Mouse (Mus musculus) frontal cortex, postnatal 14 days (tissue): ENCODE measurements at regions not wholly inside any gene's neighbourhood (a gene's known extent, or its start where the extent isn't known, plus 50 kb on each side); places are given as distances from the start of the nearest gene placed in this dataset.

Experiments
- DNase-seq, 2 experiments: peaks; one replicate each; pipeline ENCODE4 v3.0.0; 2022; ENCODE audit warnings: low spot score in 2 of 2

GRCm38 (mm10) chr13:99580296-99580695, 64.0 kb upstream of the Map1b start:
- no peak for DNase-seq

GRCm38 (mm10) chr13:99579596-99580175, 63.3 kb upstream of the Map1b start:
- DNase-seq: peak in 1 of 2 experiments; percentile 37

- no peak for DNase-seq
Measured at GRCm38 (mm10) chr13:99577686-99578085, 61.3 kb upstream of the Map1b start.

- no peak for DNase-seq
Measured at GRCm38 (mm10) chr13:99573021-99573420, 56.7 kb upstream of the Map1b start.

GRCm38 (mm10) chr13:99572381-99572780, 56.0 kb upstream of the Map1b start:
- no peak for DNase-seq
